ENCODE assay signal across 22 mouse cellular contexts in the genomic region with DNA sequence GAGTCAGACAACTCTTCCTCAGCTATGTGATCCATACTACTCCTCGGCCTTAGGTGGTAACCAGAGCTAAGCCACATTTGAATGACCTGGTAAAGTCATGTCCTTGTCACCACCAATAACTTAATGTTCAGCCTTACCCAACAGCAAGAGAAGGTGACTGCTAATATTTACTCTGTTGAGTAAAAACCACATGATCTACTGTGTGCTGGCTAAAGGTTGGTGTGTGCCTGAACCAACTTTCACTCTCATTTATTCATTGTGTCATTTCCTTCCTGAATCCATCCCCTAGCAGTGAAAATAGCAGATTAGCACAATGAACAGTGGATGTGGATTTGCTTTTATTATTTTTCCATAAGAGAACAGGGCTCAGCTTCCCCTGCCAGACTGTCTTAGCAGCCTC.
DNase-seq lines count a peak whose midpoint lies in the region; ATAC-seq and TF ChIP-seq lines count a peak whose summit lies in the region.
"Had no signal": no experiment of that assay in that cellular context is flagged by ENCODE, and none has a peak within 500 bp of the region (broad histone marks: within the 10 kb centered on the region; RNA-seq: fewer than 3 reads in every experiment).

No protein-coding gene starts in this region.

- TF ChIP-seq EP300 in liver, postnatal 0 days (IDR thresholded peaks at IDR 0.05; ENCODE audit: low read depth) = no peak

- no peaks in the 10 kb centered on the region for H3K27me3 ChIP-seq in hindbrain, embryonic 14.5 days (ENCODE audit: control insufficient read depth, insufficient read depth, low read length)
- no peaks in the 10 kb centered on the region for H3K27me3 ChIP-seq in hindbrain, embryonic 12.5 days
- H3K27me3 ChIP-seq in liver, postnatal 0 days (ENCODE audit: insufficient read depth, low read length) = no peaks in the 10 kb centered on the region
- no peaks in the 10 kb centered on the region for H3K27me3 ChIP-seq in liver, embryonic 11.5 days (replicated peaks; ENCODE audit: control insufficient read depth, insufficient read depth, low read length)
- H3K27me3 ChIP-seq in midbrain, embryonic 13.5 days = no peaks in the 10 kb centered on the region
- H3K27me3 ChIP-seq in midbrain, postnatal 0 days (ENCODE audit: insufficient read depth, low read length) = no peaks in the 10 kb centered on the region
- H3K27me3 ChIP-seq: limb, embryonic 15.5 days; neural tube, embryonic 13.5 days had no signal

- no peaks in the 10 kb centered on the region for H3K36me3 ChIP-seq in hindbrain, embryonic 14.5 days (replicated peaks; ENCODE audit: control insufficient read depth, insufficient read depth)
- H3K36me3 ChIP-seq in hindbrain, embryonic 12.5 days = no peaks in the 10 kb centered on the region
- H3K36me3 ChIP-seq in liver, postnatal 0 days (replicated peaks; ENCODE audit: insufficient read depth, low read length) = no peaks in the 10 kb centered on the region
- H3K36me3 ChIP-seq in liver, embryonic 11.5 days (ENCODE audit: control insufficient read depth, insufficient read depth, low read length) = no peaks in the 10 kb centered on the region
- H3K36me3 ChIP-seq in midbrain, embryonic 13.5 days = no peaks in the 10 kb centered on the region
- no peaks in the 10 kb centered on the region for H3K36me3 ChIP-seq in midbrain, postnatal 0 days (ENCODE audit: insufficient read depth, low read length)
- H3K36me3 ChIP-seq: limb, embryonic 10.5 days; limb, embryonic 15.5 days; neural tube, embryonic 13.5 days had no signal

- no peak for DNase-seq in hindbrain, embryonic 14.5 days (ENCODE audit: low spot score)
- DNase-seq in liver, postnatal 0 days = no peak
- DNase-seq in liver, embryonic 11.5 days (ENCODE audit: low spot score) = no peak
- DNase-seq in midbrain, postnatal 0 days (ENCODE audit: low spot score) = no peak
- no peak for DNase-seq in lung, postnatal 10 days
- DNase-seq: adrenal gland, postnatal 25 days; B cell, adult 2 months; cerebellum, adult 11-12 months; kidney, adult 11 months; kidney, postnatal 14 days; layer of hippocampus, adult 9-11 months; lung, adult 2 months; lung, postnatal 14 days; retina, postnatal 1 day; right cerebral cortex, postnatal 14 days; thymus, postnatal 4 days had no signal

- no peaks in the 10 kb centered on the region for H3K9me3 ChIP-seq in hindbrain, embryonic 14.5 days (ENCODE audit: control insufficient read depth, low read length)
- H3K9me3 ChIP-seq in hindbrain, embryonic 12.5 days (replicated peaks) = no peaks in the 10 kb centered on the region
- no peaks in the 10 kb centered on the region for H3K9me3 ChIP-seq in liver, postnatal 0 days (ENCODE audit: low read length)
- no peaks in the 10 kb centered on the region for H3K9me3 ChIP-seq in liver, embryonic 11.5 days (ENCODE audit: control insufficient read depth, low read length)
- no peaks in the 10 kb centered on the region for H3K9me3 ChIP-seq in midbrain, embryonic 13.5 days
- H3K9me3 ChIP-seq in midbrain, postnatal 0 days (ENCODE audit: low read length) = no peaks in the 10 kb centered on the region
- H3K9me3 ChIP-seq: limb, embryonic 10.5 days; limb, embryonic 15.5 days; neural tube, embryonic 13.5 days had no signal

- no peak overlapping the region for H3K4me3 ChIP-seq in hindbrain, embryonic 14.5 days (replicated peaks; ENCODE audit: low read length)
- no peak overlapping the region for H3K4me3 ChIP-seq in hindbrain, embryonic 12.5 days
- H3K4me3 ChIP-seq in liver, postnatal 0 days (ENCODE audit: low read depth, low read length) = no peak overlapping the region
- H3K4me3 ChIP-seq in liver, embryonic 11.5 days (ENCODE audit: low read depth, low read length) = no peak overlapping the region
- no peak overlapping the region for H3K4me3 ChIP-seq in midbrain, embryonic 13.5 days (replicated peaks)
- H3K4me3 ChIP-seq in midbrain, postnatal 0 days (ENCODE audit: low read depth, low read length) = no peak overlapping the region
- H3K4me3 ChIP-seq: erythroblast, embryonic 14.5 days; limb, embryonic 10.5 days; limb, embryonic 15.5 days; neural tube, embryonic 13.5 days had no signal

- no peak overlapping the region for H3K9ac ChIP-seq in hindbrain, embryonic 14.5 days
- H3K9ac ChIP-seq in hindbrain, embryonic 12.5 days = no peak overlapping the region
- H3K9ac ChIP-seq in liver, postnatal 0 days (replicated peaks) = no peak overlapping the region
- H3K9ac ChIP-seq in liver, embryonic 11.5 days (ENCODE audit: low read depth, low read length) = no peak overlapping the region
- H3K9ac ChIP-seq in midbrain, embryonic 13.5 days (replicated peaks) = no peak overlapping the region
- H3K9ac ChIP-seq in midbrain, postnatal 0 days (replicated peaks; ENCODE audit: low read length, poor library complexity, severe bottlenecking) = no peak overlapping the region
- H3K9ac ChIP-seq: limb, embryonic 15.5 days; neural tube, embryonic 13.5 days had no signal

- TF ChIP-seq CTCF in liver, postnatal 0 days (IDR thresholded peaks at IDR 0.05; ENCODE audit: low read depth) = no peak
- no peak for TF ChIP-seq CTCF in midbrain, postnatal 0 days (IDR thresholded peaks at IDR 0.05)

- H3K27ac ChIP-seq in hindbrain, embryonic 14.5 days = peak overlapping the region; percentile 59
- no peak overlapping the region for H3K27ac ChIP-seq in hindbrain, embryonic 12.5 days
- no peak overlapping the region for H3K27ac ChIP-seq in liver, postnatal 0 days (ENCODE audit: low read depth)
- H3K27ac ChIP-seq in liver, embryonic 11.5 days (ENCODE audit: low read depth, low read length) = no peak overlapping the region
- peak overlapping the region; percentile 37 for H3K27ac ChIP-seq in midbrain, embryonic 13.5 days
- H3K27ac ChIP-seq in midbrain, postnatal 0 days (ENCODE audit: low read depth, low read length) = peak overlapping the region; percentile 55
- H3K27ac ChIP-seq: limb, embryonic 10.5 days; limb, embryonic 15.5 days; neural tube, embryonic 13.5 days had no signal

- ATAC-seq in hindbrain, embryonic 14.5 days (ENCODE audit: low FRiP score) = peak; percentile 14; the same call in 1 of the 2 replicates
- no peak for ATAC-seq in hindbrain, embryonic 12.5 days (ENCODE audit: low FRiP score)
- ATAC-seq in liver, postnatal 0 days = peak; percentile 91
- ATAC-seq in liver, embryonic 11.5 days (replicated peaks; ENCODE audit: low FRiP score) = no peak
- peak; percentile 53 for ATAC-seq in midbrain, embryonic 13.5 days
- peak; percentile 45 for ATAC-seq in midbrain, postnatal 0 days (ENCODE audit: low FRiP score)

- 0 out of 2 replicates have a peak, but pooled peaks cover 3% of the 10 kb centered on the region for H3K4me1 ChIP-seq in hindbrain, embryonic 14.5 days (replicated peaks; ENCODE audit: control insufficient read depth, insufficient read depth, low read length)
- peaks cover 2% of the 10 kb centered on the region; the same call in 1 of the 2 replicates for H3K4me1 ChIP-seq in hindbrain, embryonic 12.5 days
- no peaks in the 10 kb centered on the region for H3K4me1 ChIP-seq in liver, postnatal 0 days (ENCODE audit: insufficient read depth)
- no peaks in the 10 kb centered on the region for H3K4me1 ChIP-seq in liver, embryonic 11.5 days (replicated peaks; ENCODE audit: control insufficient read depth, insufficient read depth, low read length)
- peaks cover 12% of the 10 kb centered on the region for H3K4me1 ChIP-seq in midbrain, embryonic 13.5 days (replicated peaks)
- H3K4me1 ChIP-seq in midbrain, postnatal 0 days (ENCODE audit: insufficient read depth, low read length) = no peaks in the 10 kb centered on the region
- H3K4me1 ChIP-seq: limb, embryonic 10.5 days; limb, embryonic 15.5 days had no signal

- no peak overlapping the region for H3K4me2 ChIP-seq in hindbrain, embryonic 14.5 days (replicated peaks)
- no peak overlapping the region for H3K4me2 ChIP-seq in hindbrain, embryonic 12.5 days (replicated peaks)
- no peak overlapping the region for H3K4me2 ChIP-seq in liver, postnatal 0 days (ENCODE audit: low read depth, low read length)
- no peak overlapping the region for H3K4me2 ChIP-seq in liver, embryonic 11.5 days
- H3K4me2 ChIP-seq in midbrain, embryonic 13.5 days (replicated peaks) = no peak overlapping the region
- H3K4me2 ChIP-seq in midbrain, postnatal 0 days (ENCODE audit: low read depth, low read length, poor library complexity, severe bottlenecking) = no peak overlapping the region
- H3K4me2 ChIP-seq: limb, embryonic 15.5 days; neural tube, embryonic 13.5 days had no signal

- WGBS in hindbrain, embryonic 14.5 days = 84% methylated on average over 1 of the region's 1 CpGs
- WGBS in hindbrain, embryonic 12.5 days = 85% methylated on average over 1 of the region's 1 CpGs
- WGBS in liver, postnatal 0 days (ENCODE audit: insufficient replicate concordance) = 67% methylated on average over 1 of the region's 1 CpGs
- 77% methylated on average over 1 of the region's 1 CpGs for WGBS in liver, embryonic 11.5 days
- 76% methylated on average over 1 of the region's 1 CpGs for WGBS in midbrain, embryonic 13.5 days
- 74% methylated on average over 1 of the region's 1 CpGs for WGBS in midbrain, postnatal 0 days

Comparison
In these comparisons a context has a peak if more than half of its experiments do, and no peak if none do; other contexts are left out.
1. ATAC-seq: peak in hindbrain, embryonic 14.5 days (single experiment), liver, postnatal 0 days (single experiment), midbrain, embryonic 13.5 days (single experiment) and midbrain, postnatal 0 days (single experiment); none in hindbrain, embryonic 12.5 days (single experiment) and liver, embryonic 11.5 days (single experiment).
2. H3K27ac ChIP-seq: peak in hindbrain, embryonic 14.5 days (single experiment), midbrain, embryonic 13.5 days (single experiment) and midbrain, postnatal 0 days (single experiment); none in hindbrain, embryonic 12.5 days (single experiment), liver, postnatal 0 days (single experiment) and liver, embryonic 11.5 days (single experiment).